Mouse (Mus musculus) kidney, embryonic 14.5 days (tissue): ENCODE measurements around the gene Sema7a. TPM values are rescaled to one million over a fixed set of nuclear protein-coding genes. Genes with fewer than 3 reads are reported as not detected.
A peak's percentile ranks its signal among the peaks of the same experiment; 100 is the strongest.

Experiments used
- ATAC-seq: fragments of 200-750 bp; cut with Nextera tagmentation; 2 replicates; pipeline ENCODE4 v1.8.0; 2017; ENCODE audit warnings: moderate number of reproducible peaks, mild to moderate bottlenecking, moderate TSS enrichment, moderate library complexity; ENCODE audit not compliant: low FRiP score, low TSS enrichment
- H3K27ac ChIP-seq: fragments of 300-500 bp; sonication (generic); 2 replicates; pipeline ENCODE4 v1.5.1; 2014; ENCODE audit warnings: low read depth, mild to moderate bottlenecking, low read length, moderate library complexity, mixed read lengths
- H3K27me3 ChIP-seq: fragments of 300-500 bp; sonication (generic); 2 replicates; pipeline ENCODE4 v1.6.1; 2014; ENCODE audit warnings: mild to moderate bottlenecking, low read length; ENCODE audit not compliant: control insufficient read depth, insufficient read depth
- H3K36me3 ChIP-seq: fragments of 300-500 bp; sonication (generic); 2 replicates; pipeline ENCODE4 v1.6.1; 2014; ENCODE audit warnings: low read length, mixed read lengths; ENCODE audit not compliant: control insufficient read depth, insufficient read depth
- H3K4me1 ChIP-seq: fragments of 300-500 bp; sonication (generic); 2 replicates; pipeline ENCODE4 v1.6.1; 2014; ENCODE audit warnings: low read length, mixed read lengths; ENCODE audit not compliant: control insufficient read depth, insufficient read depth
- H3K4me2 ChIP-seq: fragments of 300-500 bp; sonication (generic); replicated peaks from 2 replicates; pipeline ENCODE4 v1.6.1; 2014; ENCODE audit warnings: low read depth, mild to moderate bottlenecking, low read length
- H3K4me3 ChIP-seq: fragments of 300-500 bp; sonication (generic); 2 replicates; pipeline ENCODE4 v1.5.1; 2014; ENCODE audit warnings: mild to moderate bottlenecking, low read length
- H3K9ac ChIP-seq: fragments of 300-500 bp; sonication (generic); 2 replicates; pipeline ENCODE4 v1.6.1; 2014; ENCODE audit warnings: low read depth, mild to moderate bottlenecking, low read length, moderate library complexity
- H3K9me3 ChIP-seq: fragments of 300-500 bp; sonication (generic); 2 replicates; pipeline ENCODE4 v1.6.1; 2016; ENCODE audit warnings: low read length; ENCODE audit not compliant: control insufficient read depth
- WGBS: fragments of 180-500 bp; shearing (Covaris S2); extraction: QIAGEN DNeasy Blood & Tissue Kit; methylation state at CpG from one replicate; pipeline ENCODE4 v1.1.7; 2014; 5-methylcytosine and 5-hydroxymethylcytosine counted together
- polyA plus RNA-seq: library from polyadenylated mRNA; unstranded; fragments of >200 nt; fragmentation: Nextera tagmentation; extraction: Ambion mirVana; gene quantifications from 2 replicates; pipeline ENCODE4 v1.2.1, GENCODE M21; 2014

Gene Sema7a
- 0.93 TPM in 2 replicates for polyA plus RNA-seq

DNA sequence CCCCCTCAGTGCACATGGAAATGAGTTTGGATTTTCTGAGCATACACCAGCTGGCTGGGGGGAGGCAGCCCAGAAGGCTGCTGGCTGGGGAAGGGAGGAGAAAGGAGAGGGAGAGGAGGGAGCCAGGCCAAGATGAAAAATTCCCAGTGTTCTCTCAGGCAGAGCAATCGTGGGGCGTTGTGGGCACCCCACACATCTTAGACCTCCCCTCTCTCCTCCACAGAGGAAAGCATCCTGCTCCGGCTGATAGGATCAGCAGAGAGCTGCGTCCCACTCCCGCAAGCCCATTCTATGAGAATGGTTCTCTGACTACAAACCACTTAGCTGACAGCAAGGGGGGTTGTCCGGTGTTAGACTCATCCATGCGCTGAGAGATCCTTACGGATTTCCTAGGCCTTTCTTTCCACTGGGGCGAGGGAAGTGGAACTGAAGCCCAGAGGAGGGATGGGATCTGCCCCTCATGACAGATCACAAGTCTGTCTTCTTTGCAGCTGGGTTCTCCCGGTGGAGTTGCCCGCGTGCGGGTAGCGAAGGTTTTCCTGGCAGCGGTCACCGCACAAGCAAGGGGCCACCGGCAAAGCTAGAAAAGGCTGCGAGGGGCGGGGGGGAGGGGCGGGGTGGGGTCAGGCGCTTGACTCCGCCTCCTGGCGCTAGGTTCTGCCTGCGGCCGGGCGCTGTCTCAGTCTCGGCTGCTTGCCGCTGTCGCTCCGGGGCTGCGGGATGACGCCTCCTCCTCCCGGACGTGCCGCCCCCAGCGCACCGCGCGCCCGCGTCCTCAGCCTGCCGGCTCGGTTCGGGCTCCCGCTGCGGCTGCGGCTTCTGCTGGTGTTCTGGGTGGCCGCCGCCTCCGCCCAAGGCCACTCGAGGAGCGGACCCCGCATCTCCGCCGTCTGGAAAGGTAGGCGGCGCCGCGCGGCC, at the start of gene Sema7a:
Sema7a (plus strand) TSS at position 682 of the 918 bp plus-strand sequence.
- ATAC-seq, result peak; percentile 74
- WGBS, result under 1% methylated on average over 51 of the region's 60 CpGs
- H3K4me1 ChIP-seq, result peaks cover 14% of the 10 kb centered on the region

DNA sequence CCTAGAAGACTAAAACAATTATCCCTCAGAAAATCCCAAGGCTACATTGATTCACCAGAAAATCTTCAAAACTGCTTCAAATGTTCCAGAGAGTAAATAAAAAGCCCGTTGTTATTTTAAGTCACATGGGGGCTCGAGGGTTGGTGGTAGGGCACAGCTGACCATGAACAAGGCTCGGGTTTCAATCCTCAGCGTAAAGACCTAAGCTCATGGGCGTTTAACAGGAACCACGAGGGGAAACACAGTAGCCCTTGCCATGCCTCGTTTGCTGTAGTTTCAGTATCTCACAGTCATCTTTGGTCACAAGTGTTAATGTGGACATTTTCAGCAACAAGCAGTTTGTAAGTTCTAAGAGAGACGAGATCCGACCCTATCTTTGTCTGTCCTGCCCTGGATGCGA, 39.4 kb upstream of the Sema7a start:
- Histone ChIP-seq H3K36me3 (no peaks in the 10 kb centered on the region), H3K27me3 (no peaks in the 10 kb centered on the region), H3K27ac (no peak overlapping the region), H3K9me3 (no peaks in the 10 kb centered on the region), H3K4me2 (no peak overlapping the region), H3K4me1 (no peaks in the 10 kb centered on the region), H3K9ac (no peak overlapping the region), H3K4me3 (no peak overlapping the region)
- 28% methylated on average over 10 of the region's 10 CpGs for WGBS
- ATAC-seq, result no peak

More for the DNA sequence above, at the start of gene Sema7a:
- Histone ChIP-seq H3K9me3 (no peaks in the 10 kb centered on the region), H3K27me3 (peaks cover 37% of the 10 kb centered on the region), H3K27ac (no peak within 1 kb of the TSS), H3K36me3 (no peaks in the 10 kb centered on the region), H3K9ac (peak within 1 kb of the TSS; percentile 70), H3K4me2 (peak within 1 kb of the TSS; percentile 100), H3K4me3 (peak within 1 kb of the TSS; percentile 73)

- no peak overlapping the region for H3K4me3 ChIP-seq
- H3K36me3 ChIP-seq, result no peaks in the 10 kb centered on the region
- no peak for ATAC-seq
- H3K9me3 ChIP-seq, result no peaks in the 10 kb centered on the region
- no peaks in the 10 kb centered on the region for H3K4me1 ChIP-seq
- H3K27ac ChIP-seq, result no peak overlapping the region
- H3K9ac ChIP-seq, result no peak overlapping the region
- no peak overlapping the region for H3K4me2 ChIP-seq
- no peaks in the 10 kb centered on the region for H3K27me3 ChIP-seq
- 55% methylated on average over 9 of the region's 9 CpGs for WGBS
Measured at GRCm38 (mm10) chr9:57901197-57901596, 38.7 kb upstream of the Sema7a start.

DNA sequence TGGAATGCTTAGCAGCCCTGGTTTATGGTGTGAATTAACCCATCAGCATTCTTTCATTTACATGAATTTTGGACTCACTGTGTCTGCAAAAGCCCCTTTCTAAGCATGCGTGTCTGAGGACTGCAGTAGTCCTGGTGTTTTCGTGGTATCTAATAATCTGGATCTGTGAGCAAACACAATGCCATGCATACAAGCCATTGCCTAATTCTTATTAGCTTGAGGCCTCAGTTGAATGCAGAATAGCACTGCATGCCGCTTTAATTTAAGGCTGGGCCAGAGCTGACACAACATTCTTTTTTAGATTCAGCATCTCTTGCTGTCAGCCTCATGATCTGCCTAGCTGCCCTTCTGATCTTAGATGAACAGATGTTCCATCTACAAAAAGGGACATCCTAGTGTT, 38.3 kb upstream of the Sema7a start:
- H3K27ac ChIP-seq, result no peak overlapping the region
- no peaks in the 10 kb centered on the region for H3K27me3 ChIP-seq
- H3K36me3 ChIP-seq, result no peaks in the 10 kb centered on the region
- ATAC-seq, result no peak
- no peaks in the 10 kb centered on the region for H3K9me3 ChIP-seq
- H3K9ac ChIP-seq, result no peak overlapping the region
- no peak overlapping the region for H3K4me3 ChIP-seq
- no peaks in the 10 kb centered on the region for H3K4me1 ChIP-seq
- WGBS, result 85% methylated on average over 3 of the region's 3 CpGs
- no peak overlapping the region for H3K4me2 ChIP-seq

- H3K9ac ChIP-seq, result no peak overlapping the region
- no peaks in the 10 kb centered on the region for H3K27me3 ChIP-seq
Measured at GRCm38 (mm10) chr9:57902132-57902531, 37.8 kb upstream of the Sema7a start.

DNA sequence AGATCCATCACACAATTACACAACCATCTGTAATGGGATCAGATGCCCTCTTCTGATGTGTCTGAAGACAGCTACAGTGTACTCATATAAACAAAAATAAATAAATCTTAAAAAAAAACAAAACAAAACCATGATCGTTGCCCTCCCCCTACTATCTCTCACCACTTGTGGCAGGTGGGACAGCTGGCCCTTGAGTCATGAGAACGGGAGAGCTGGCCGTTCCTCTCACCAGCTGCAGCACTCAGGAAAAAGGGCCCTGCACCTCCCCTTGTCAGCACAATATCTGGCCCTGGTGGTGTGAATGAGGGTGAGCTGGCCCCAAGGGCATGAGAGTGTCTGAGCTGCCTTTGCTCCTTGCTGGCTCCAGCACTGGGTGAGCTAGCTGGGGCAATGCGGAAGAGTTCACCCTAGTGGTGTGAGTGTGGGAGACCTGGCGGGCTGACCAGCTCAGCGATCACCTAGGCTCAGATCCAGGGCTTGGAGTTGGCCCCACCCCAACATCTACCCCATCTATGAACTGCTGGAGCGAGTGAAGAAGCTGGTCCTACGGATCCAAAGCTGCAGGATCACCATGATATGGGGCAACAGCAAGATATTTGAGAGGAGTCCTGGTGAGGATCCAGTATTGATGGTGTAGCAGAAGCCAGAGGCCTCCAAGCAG, 36.2 kb upstream of the Sema7a start:
- Histone ChIP-seq H3K9ac (no peak overlapping the region), H3K4me3 (no peak overlapping the region), H3K4me2 (no peak overlapping the region), H3K9me3 (no peaks in the 10 kb centered on the region), H3K4me1 (no peaks in the 10 kb centered on the region), H3K27me3 (no peaks in the 10 kb centered on the region), H3K27ac (no peak overlapping the region), H3K36me3 (no peaks in the 10 kb centered on the region)
- 73% methylated on average over 8 of the region's 8 CpGs for WGBS
- no peak for ATAC-seq

More at GRCm38 (mm10) chr9:57902132-57902531, 37.8 kb upstream of the Sema7a start:
- Histone ChIP-seq H3K4me3 (no peak overlapping the region), H3K4me2 (no peak overlapping the region), H3K27ac (no peak overlapping the region), H3K36me3 (no peaks in the 10 kb centered on the region), H3K9me3 (no peaks in the 10 kb centered on the region), H3K4me1 (no peaks in the 10 kb centered on the region)
- WGBS, result 63% methylated on average over 4 of the region's 4 CpGs
- no peak for ATAC-seq

DNA sequence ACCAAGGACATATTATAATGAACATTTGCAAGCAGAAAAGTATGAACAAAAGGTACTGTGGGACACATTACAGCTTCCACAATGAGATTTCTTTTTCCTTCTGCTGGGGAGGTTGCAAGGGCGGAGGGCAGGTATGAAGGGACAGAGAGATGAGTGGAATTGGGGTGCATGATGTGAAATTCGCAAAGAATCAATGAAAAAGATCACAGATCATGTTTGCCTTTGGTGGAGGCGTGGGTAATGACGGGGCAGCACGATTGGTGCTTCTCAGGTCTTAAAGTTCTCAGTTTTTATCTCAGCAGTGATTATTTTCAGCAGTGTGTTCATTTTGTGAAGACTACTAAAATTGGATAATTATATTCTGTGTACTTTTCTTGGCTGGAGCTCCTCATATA, 35.7 kb upstream of the Sema7a start:
- H3K9me3 ChIP-seq, result no peaks in the 10 kb centered on the region
- H3K27me3 ChIP-seq, result no peaks in the 10 kb centered on the region
- no peaks in the 10 kb centered on the region for H3K4me1 ChIP-seq
- no peak for ATAC-seq
- no peak overlapping the region for H3K4me2 ChIP-seq
- WGBS, result 85% methylated on average over 5 of the region's 5 CpGs
- H3K4me3 ChIP-seq, result no peak overlapping the region
- no peaks in the 10 kb centered on the region for H3K36me3 ChIP-seq
- no peak overlapping the region for H3K9ac ChIP-seq
- H3K27ac ChIP-seq, result no peak overlapping the region

DNA sequence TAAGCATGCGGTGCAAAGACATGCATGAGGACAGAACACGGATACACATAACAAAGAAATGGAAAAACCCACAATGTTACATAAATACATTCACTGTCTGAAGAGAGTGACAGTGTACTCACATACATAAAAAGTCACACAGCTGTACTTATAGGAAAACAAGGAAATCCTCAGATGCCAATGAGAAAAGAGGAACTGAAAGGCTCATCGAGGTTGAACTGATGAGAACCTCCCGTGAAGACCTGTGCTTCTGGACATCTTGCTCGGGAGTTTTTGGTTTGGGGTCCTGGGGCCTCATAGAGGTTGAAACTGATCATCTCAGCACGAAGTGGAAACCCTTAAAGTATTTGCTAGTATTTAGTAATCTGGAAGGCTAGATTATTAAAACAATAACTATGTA, 32.7 kb upstream of the Sema7a start:
- Histone ChIP-seq H3K27me3 (no peaks in the 10 kb centered on the region), H3K9ac (no peak overlapping the region), H3K4me2 (no peak overlapping the region), H3K4me1 (no peaks in the 10 kb centered on the region; the same call in 1 of the 2 replicates), H3K27ac (no peak overlapping the region), H3K36me3 (no peaks in the 10 kb centered on the region), H3K9me3 (no peaks in the 10 kb centered on the region), H3K4me3 (no peak overlapping the region)
- 79% methylated on average over 6 of the region's 6 CpGs for WGBS
- ATAC-seq, result no peak
